Mouse (Mus musculus): ENCODE data around the gene Mcf2l.

GRCm38 (mm10) chr8:12905122-12905521, 31.5 kb downstream of the Mcf2l start:
- TF ChIP-seq CTCF (conservative IDR thresholded peaks at IDR 0.05; ENCODE audit: low read length) (no peak), POU5F1 (IDR thresholded peaks at IDR 0.05; ENCODE audit: borderline replicate concordance, low read length) (no peak)

All from E14TG2a.4 (cell line).